Mouse (Mus musculus) hindbrain, embryonic 16.5 days (tissue): ENCODE measurements around the gene Gm49673. TPM values are rescaled to one million over a fixed set of nuclear protein-coding genes. Genes with fewer than 3 reads are reported as not detected.
"Not testable (repeated sequence)": the region's sequence is repeated elsewhere in the genome, so short reads cannot be mapped to it uniquely, and the experiment has no call there.

Source experiments
- ATAC-seq: fragments of 200-750 bp; cut with Nextera tagmentation; 2 replicates; pipeline ENCODE4 v1.8.0; 2017; ENCODE audit warnings: moderate TSS enrichment, moderate library complexity
- H3K27ac ChIP-seq: fragments of 300-500 bp; sonication (generic); 2 replicates; pipeline ENCODE4 v1.5.1; 2014; ENCODE audit warnings: low read depth, mild to moderate bottlenecking, control low read depth, low read length, moderate library complexity
- H3K27me3 ChIP-seq: fragments of 300-500 bp; sonication (generic); replicated peaks from 2 replicates; pipeline ENCODE4 v1.6.1; 2014; ENCODE audit warnings: low read length; ENCODE audit not compliant: control insufficient read depth, insufficient read depth
- H3K36me3 ChIP-seq: fragments of 300-500 bp; sonication (generic); 2 replicates; pipeline ENCODE4 v1.6.1; 2014; ENCODE audit warnings: mild to moderate bottlenecking, low read length, moderate library complexity, mixed read lengths; ENCODE audit not compliant: control insufficient read depth, insufficient read depth
- H3K4me1 ChIP-seq: fragments of 300-500 bp; sonication (generic); 2 replicates; pipeline ENCODE4 v1.6.1; 2014; ENCODE audit warnings: low read depth, low read length; ENCODE audit not compliant: control insufficient read depth, insufficient read depth
- H3K4me2 ChIP-seq: fragments of 300-500 bp; sonication (generic); 2 replicates; pipeline ENCODE4 v1.6.1; 2014; ENCODE audit warnings: mild to moderate bottlenecking, low read length, control low read depth, moderate library complexity
- H3K4me3 ChIP-seq: fragments of 300-500 bp; sonication (generic); 2 replicates; pipeline ENCODE4 v1.5.1; 2014; ENCODE audit warnings: mild to moderate bottlenecking, low read length, control low read depth, moderate library complexity
- H3K9ac ChIP-seq: fragments of 300-500 bp; sonication (generic); 2 replicates; pipeline ENCODE4 v1.6.1; 2014; ENCODE audit warnings: low read depth, mild to moderate bottlenecking, control low read depth, low read length, moderate library complexity
- H3K9me3 ChIP-seq: fragments of 300-500 bp; sonication (generic); 2 replicates; pipeline ENCODE4 v1.6.1; 2014; ENCODE audit warnings: mild to moderate bottlenecking, low read length, moderate library complexity; ENCODE audit not compliant: control insufficient read depth
- WGBS: fragments of 180-500 bp; shearing (Covaris S2); extraction: QIAGEN DNeasy Blood & Tissue Kit; methylation state at CpG from one replicate; pipeline ENCODE4 v1.1.7; 2014; 5-methylcytosine and 5-hydroxymethylcytosine counted together
- polyA plus RNA-seq: library from polyadenylated mRNA; unstranded; fragments of >200 nt; fragmentation: Nextera tagmentation; extraction: Ambion mirVana; gene quantifications from 2 replicates; pipeline ENCODE4 v1.2.1, GENCODE M21; 2015

The Gm49673 gene
- polyA plus RNA-seq, 1 experiment from 2014 or later, result 0.50 TPM

- 53% methylated on average over 12 of the region's 14 CpGs for WGBS
- not testable (repeated sequence) for H3K27me3 ChIP-seq, H3K27ac ChIP-seq, H3K9ac ChIP-seq, H3K4me3 ChIP-seq, H3K4me1 ChIP-seq, H3K9me3 ChIP-seq, ATAC-seq, H3K4me2 ChIP-seq, H3K36me3 ChIP-seq
Observed at GRCm38 (mm10) chr17:8143802-8144673, 3.5 kb downstream of the Gm49673 start.

- not testable (repeated sequence) for H3K4me1 ChIP-seq, H3K9me3 ChIP-seq, H3K4me3 ChIP-seq, H3K36me3 ChIP-seq, H3K9ac ChIP-seq, H3K27ac ChIP-seq, H3K4me2 ChIP-seq, H3K27me3 ChIP-seq
- WGBS, result 65% methylated on average over 3 of the region's 3 CpGs
- 0 out of 2 replicates have a peak, but pooled peaks have one; percentile 40 for ATAC-seq
Observed at GRCm38 (mm10) chr17:8140210-8140609, 7.4 kb downstream of the Gm49673 start.

GRCm38 (mm10) chr17:8138116-8138515, 9.5 kb downstream of the Gm49673 start:
- ATAC-seq, H3K27ac ChIP-seq, H3K4me1 ChIP-seq, H3K9me3 ChIP-seq, H3K4me2 ChIP-seq, H3K4me3 ChIP-seq, H3K9ac ChIP-seq, H3K36me3 ChIP-seq, H3K27me3 ChIP-seq: not testable (repeated sequence)
- 89% methylated on average over 5 of the region's 5 CpGs for WGBS

GRCm38 (mm10) chr17:8130849-8131248, 16.7 kb downstream of the Gm49673 start:
- ATAC-seq, result peak; percentile 50; the same call in 1 of the 2 replicates
- H3K9me3 ChIP-seq, H3K27me3 ChIP-seq, H3K27ac ChIP-seq, H3K4me3 ChIP-seq, H3K4me2 ChIP-seq, H3K36me3 ChIP-seq, H3K4me1 ChIP-seq, H3K9ac ChIP-seq: not testable (repeated sequence)
- WGBS, result no CpG with 5 or more reads among the region's 6 CpGs

- H3K27ac ChIP-seq, H3K36me3 ChIP-seq, H3K9ac ChIP-seq, H3K27me3 ChIP-seq, ATAC-seq, H3K4me3 ChIP-seq, H3K9me3 ChIP-seq, H3K4me1 ChIP-seq, H3K4me2 ChIP-seq: not testable (repeated sequence)
- 80% methylated on average over 9 of the region's 9 CpGs for WGBS
Observed at GRCm38 (mm10) chr17:8129578-8129977, 18.0 kb downstream of the Gm49673 start.

GRCm38 (mm10) chr17:8128326-8128993, 19.1 kb downstream of the Gm49673 start:
- not testable (repeated sequence) for H3K9me3 ChIP-seq, H3K27ac ChIP-seq, H3K4me2 ChIP-seq, H3K4me1 ChIP-seq, H3K4me3 ChIP-seq, H3K9ac ChIP-seq, H3K27me3 ChIP-seq, H3K36me3 ChIP-seq
- WGBS, result no CpG with 5 or more reads among the region's 7 CpGs
- 0 out of 2 replicates have a peak, but pooled peaks have one; percentile 51 for ATAC-seq

- H3K4me3 ChIP-seq, H3K9ac ChIP-seq, H3K4me1 ChIP-seq, H3K27ac ChIP-seq, ATAC-seq, H3K36me3 ChIP-seq, H3K4me2 ChIP-seq, H3K27me3 ChIP-seq, H3K9me3 ChIP-seq: not testable (repeated sequence)
- no CpG with 5 or more reads among the region's 6 CpGs for WGBS
Observed at GRCm38 (mm10) chr17:8124586-8124985, 23.0 kb downstream of the Gm49673 start.

GRCm38 (mm10) chr17:8122974-8123373, 24.6 kb downstream of the Gm49673 start:
- not testable (repeated sequence) for H3K4me3 ChIP-seq, ATAC-seq, H3K36me3 ChIP-seq, H3K9ac ChIP-seq, H3K4me1 ChIP-seq, H3K27me3 ChIP-seq, H3K9me3 ChIP-seq, H3K27ac ChIP-seq, H3K4me2 ChIP-seq
- WGBS, result no CpG with 5 or more reads among the region's 3 CpGs

- not testable (repeated sequence) for H3K36me3 ChIP-seq, H3K4me2 ChIP-seq, H3K4me1 ChIP-seq, H3K9me3 ChIP-seq, H3K4me3 ChIP-seq, H3K9ac ChIP-seq, H3K27me3 ChIP-seq, ATAC-seq, H3K27ac ChIP-seq
- WGBS, result no CpG with 5 or more reads among the region's 6 CpGs
Observed at GRCm38 (mm10) chr17:8116928-8117327, 30.7 kb downstream of the Gm49673 start.
